Mouse (Mus musculus) cerebellum, postnatal 14 days (tissue): ENCODE data around the gene Mrap2.
"Not testable (repeated sequence)": the region's sequence is repeated elsewhere in the genome, so short reads cannot be mapped to it uniquely, and the experiment has no call there.

ENCODE experiments used
- DNase-seq, 2 experiments: peaks; one replicate each; pipeline ENCODE4 v3.0.0; 2021; ENCODE audit warnings: mixed read lengths in 2 of 2

Gene Mrap2

GRCm38 (mm10) chr9:87144106-87144505, at the start of gene Mrap2:
Mrap2 (plus strand) TSS chr9:87144306.
- DNase-seq, result peak; percentile 80 to 81

GRCm38 (mm10) chr9:87097989-87098388, 46.1 kb upstream of the Mrap2 start:
- DNase-seq, result peak in 1 of 2 experiments; percentile 30

- no peak for DNase-seq
These were observed 29.1 kb upstream of the Mrap2 start for GRCm38 (mm10) chr9:87115019-87115418.

- no peak for DNase-seq
These were observed 28.6 kb upstream of the Mrap2 start for GRCm38 (mm10) chr9:87115456-87115931.

GRCm38 (mm10) chr9:87115978-87116377, 28.1 kb upstream of the Mrap2 start:
- no peak for DNase-seq

- DNase-seq, result no peak
These were observed 25.1 kb upstream of the Mrap2 start for GRCm38 (mm10) chr9:87118996-87119395.

- DNase-seq, result no peak
These were observed 22.1 kb upstream of the Mrap2 start for GRCm38 (mm10) chr9:87121956-87122493.

GRCm38 (mm10) chr9:87127046-87127445, 17.1 kb upstream of the Mrap2 start:
- DNase-seq, result not testable (repeated sequence)

- DNase-seq, result peak; percentile 73 to 82
These were observed 8.1 kb upstream of the Mrap2 start for GRCm38 (mm10) chr9:87135765-87136558.

- no peak for DNase-seq
These were observed 1.0 kb upstream of the Mrap2 start for GRCm38 (mm10) chr9:87143076-87143475.

- peak; percentile 20 to 47 for DNase-seq
These were observed 426 bp downstream of the Mrap2 start for GRCm38 (mm10) chr9:87144532-87144931.

- peak in 1 of 2 experiments; percentile 10 for DNase-seq
These were observed 1.1 kb downstream of the Mrap2 start for GRCm38 (mm10) chr9:87145180-87145579.

- no peak for DNase-seq
These were observed 1.6 kb downstream of the Mrap2 start for GRCm38 (mm10) chr9:87145671-87146070.

- no peak for DNase-seq
These were observed 2.3 kb downstream of the Mrap2 start for GRCm38 (mm10) chr9:87146400-87146799.

GRCm38 (mm10) chr9:87147927-87148326, 3.8 kb downstream of the Mrap2 start:
- DNase-seq, result no peak

GRCm38 (mm10) chr9:87152641-87153325, 8.7 kb downstream of the Mrap2 start:
- no peak for DNase-seq

- no peak for DNase-seq
These were observed 18.5 kb downstream of the Mrap2 start for GRCm38 (mm10) chr9:87162559-87162958.

- DNase-seq, result no peak
These were observed 23.1 kb downstream of the Mrap2 start for GRCm38 (mm10) chr9:87167001-87167830.

- no peak for DNase-seq
These were observed 23.9 kb downstream of the Mrap2 start for GRCm38 (mm10) chr9:87168051-87168450.

- no peak for DNase-seq
These were observed 25.0 kb downstream of the Mrap2 start for GRCm38 (mm10) chr9:87169144-87169543.

- DNase-seq, result peak; percentile 21 to 40
These were observed 26.8 kb downstream of the Mrap2 start for GRCm38 (mm10) chr9:87170891-87171290.

- DNase-seq, result no peak
These were observed 27.4 kb downstream of the Mrap2 start for GRCm38 (mm10) chr9:87171517-87171916.

GRCm38 (mm10) chr9:87178534-87178933, 34.4 kb downstream of the Mrap2 start:
- no peak for DNase-seq
